Mouse (Mus musculus) B cell, adult (primary cell): ENCODE data around the gene B3galt6. TPM values are rescaled to one million over a fixed set of nuclear protein-coding genes. Genes with fewer than 3 reads are reported as not detected.

Source experiments
- total RNA-seq: library from RNA; stranded (reverse); gene quantifications from 4 replicates; pipeline ENCODE4 v1.2.4, GENCODE M21; 2023; ENCODE audit not compliant: inconsistent age

B3galt6 gene
- total RNA-seq = 2.3 to 3.4 TPM (median 2.8 TPM) in 4 replicates

DNA sequence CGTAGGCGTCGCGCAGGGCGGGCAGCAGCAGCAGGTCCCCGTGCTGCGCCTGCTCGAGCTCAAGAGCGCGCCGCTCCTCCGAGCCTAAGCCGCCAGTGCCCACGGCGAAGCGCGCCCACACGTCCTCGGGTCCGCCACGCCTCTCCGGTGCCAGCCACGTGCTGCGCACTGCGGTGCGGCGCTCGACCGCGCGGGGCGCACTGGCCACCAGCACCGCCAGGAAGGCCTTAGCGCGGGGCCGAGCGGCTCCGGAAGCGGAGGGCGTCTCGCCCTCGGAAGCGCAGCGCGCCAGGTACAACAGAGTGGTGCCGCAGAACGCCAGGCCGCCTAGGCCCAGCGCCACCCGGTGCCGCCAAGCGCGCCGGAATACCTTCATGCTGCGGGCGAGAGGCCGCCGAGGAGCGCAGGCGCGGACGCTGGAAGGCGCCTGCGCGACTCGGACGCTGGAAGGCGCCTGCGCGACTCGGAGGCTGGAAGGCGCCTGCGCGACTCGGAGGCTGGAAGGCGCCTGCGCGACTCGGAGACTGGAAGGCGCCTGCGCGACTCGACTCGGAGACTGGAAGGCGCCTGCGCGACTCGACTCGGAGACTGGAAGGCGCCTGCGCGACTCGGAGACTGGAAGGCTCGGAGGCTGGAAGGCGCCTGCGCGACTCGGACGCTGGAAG is at the start of gene B3galt6, which contains the start of gene Sdf4:
Gene B3galt6, minus strand, starts transcription at position 409 of the 665 bp plus-strand sequence.
Gene Sdf4, plus strand, starts transcription at position 632 of the 665 bp plus-strand sequence.

DNA sequence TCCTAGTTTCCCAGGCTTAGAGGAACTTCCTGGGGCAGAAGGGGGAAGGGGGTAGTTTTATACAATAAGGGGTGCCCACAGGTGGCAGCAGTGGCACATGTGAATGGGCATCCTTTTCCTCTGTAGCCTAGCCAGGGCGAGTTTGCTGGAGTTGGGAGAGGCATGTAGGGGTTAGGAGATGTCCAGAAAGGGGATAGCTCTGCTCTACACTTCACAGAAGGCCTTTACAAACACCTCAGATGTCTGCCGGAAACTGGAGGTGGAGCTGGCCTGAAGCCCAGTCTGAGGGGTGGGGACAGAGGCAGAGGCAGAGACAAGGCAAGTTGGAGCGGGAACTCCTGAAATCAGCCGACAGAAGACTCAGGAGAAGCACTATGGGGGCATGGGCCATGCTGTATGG is 33.6 kb upstream of the B3galt6 start, which contains the start of gene Tnfrsf18:
Gene Tnfrsf18, plus strand, starts transcription at position 152 of the 400 bp plus-strand sequence.

DNA sequence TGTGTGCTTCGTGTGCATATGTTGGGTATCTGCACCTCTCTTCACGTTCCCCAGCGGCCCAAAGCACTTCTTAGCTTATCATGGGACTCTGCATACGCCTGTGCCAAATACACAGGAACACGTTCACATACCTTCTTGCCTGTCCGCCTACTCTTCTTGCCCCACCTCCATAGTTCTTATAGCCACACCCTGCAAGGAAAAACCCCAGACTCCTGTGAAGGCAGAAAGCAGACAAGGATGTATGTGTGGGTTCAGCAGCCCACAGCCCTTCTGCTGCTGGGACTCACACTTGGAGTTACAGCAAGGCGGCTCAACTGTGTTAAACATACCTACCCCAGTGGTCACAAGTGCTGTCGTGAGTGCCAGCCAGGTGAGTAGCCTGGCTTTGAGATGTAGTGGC is 21.2 kb upstream of the B3galt6 start, which contains the start of gene Tnfrsf4:
Gene Tnfrsf4, plus strand, starts transcription at position 207 of the 400 bp plus-strand sequence.

GRCm38 (mm10) chr4:155962167-155962971 is 30.1 kb downstream of the B3galt6 start, which contains the start of gene C1qtnf12:
C1qtnf12 (plus strand) TSS chr4:155962318.

GRCm38 (mm10) chr4:155943534-155944249 is 48.8 kb downstream of the B3galt6 start, which contains the start of gene Ube2j2:
Ube2j2 (plus strand) TSS chr4:155943831.

Other genes with a start within 250 kb of the B3galt6 start
- 45.0 to 54.2 TPM (median 52.5 TPM) in 4 replicates for gene Atad3a, start 231.6 kb downstream of the B3galt6 start, total RNA-seq
- not detected in 4 replicates for gene Vwa1, start 218.0 kb downstream of the B3galt6 start, total RNA-seq
- gene Tmem88b, start 206.8 kb downstream of the B3galt6 start, total RNA-seq = not detected in 4 replicates
- not detected in 4 replicates for gene Ankrd65, start 202.2 kb downstream of the B3galt6 start, total RNA-seq
- gene Mrpl20, start 189.8 kb downstream of the B3galt6 start, total RNA-seq = 42.4 to 51.3 TPM (median 45.0 TPM) in 4 replicates
- 212 to 234 TPM (median 221 TPM) in 4 replicates for gene Ccnl2, start 180.2 kb downstream of the B3galt6 start, total RNA-seq
- 72.7 to 92.7 TPM (median 80.5 TPM) in 4 replicates for gene Aurkaip1, start 161.4 kb downstream of the B3galt6 start, total RNA-seq
- 10.4 to 12.7 TPM (median 11.4 TPM) in 4 replicates for gene Mxra8, start 153.0 kb downstream of the B3galt6 start, total RNA-seq
- 59.0 to 80.3 TPM (median 71.7 TPM) in 4 replicates for gene Dvl1, start 145.2 kb downstream of the B3galt6 start, total RNA-seq
- gene Tas1r3, start 129.3 kb downstream of the B3galt6 start, total RNA-seq = 0.55 to 1.4 TPM (median 1.0 TPM) in 4 replicates
- gene Cptp, start 123.2 kb downstream of the B3galt6 start, total RNA-seq = 5.7 to 9.4 TPM (median 8.1 TPM) in 4 replicates
- gene Ints11, start 123.1 kb downstream of the B3galt6 start, total RNA-seq = 44.3 to 52.8 TPM (median 52.3 TPM) in 4 replicates
- 21.1 to 25.0 TPM (median 23.6 TPM) in 4 replicates for gene Pusl1, start 100.9 kb downstream of the B3galt6 start, total RNA-seq
- gene Acap3, start 100.8 kb downstream of the B3galt6 start, total RNA-seq = 66.3 to 71.7 TPM (median 69.2 TPM) in 4 replicates
- 98.2 to 110 TPM (median 106 TPM) in 4 replicates for gene Ube2j2, start 48.8 kb downstream of the B3galt6 start, total RNA-seq
- gene C1qtnf12, start 30.3 kb downstream of the B3galt6 start, total RNA-seq = 1.6 to 3.1 TPM (median 2.1 TPM) in 4 replicates
- 120 to 134 TPM (median 127 TPM) in 4 replicates for gene Sdf4, start 223 bp upstream of the B3galt6 start, total RNA-seq
- gene Tnfrsf4, start 21.2 kb upstream of the B3galt6 start, total RNA-seq = 6.0 to 9.5 TPM (median 7.1 TPM) in 4 replicates
- 13.5 to 16.3 TPM (median 14.2 TPM) in 4 replicates for gene Tnfrsf18, start 33.5 kb upstream of the B3galt6 start, total RNA-seq
- not detected in 4 replicates for gene Ttll10, start 66.8 kb upstream of the B3galt6 start, total RNA-seq
- gene 9430015G10Rik, start 117.3 kb upstream of the B3galt6 start, total RNA-seq = 49.2 to 80.5 TPM (median 61.4 TPM) in 4 replicates
- 0.67 to 1.3 TPM (median 0.90 TPM) in 4 replicates for gene Rnf223, start 137.9 kb upstream of the B3galt6 start, total RNA-seq
- 2.6 to 4.3 TPM (median 3.5 TPM) in 4 replicates for gene Agrn, start 204.8 kb upstream of the B3galt6 start, total RNA-seq
- 5.4 to 10.8 TPM (median 7.2 TPM) in 4 replicates for gene Isg15, start 208.2 kb upstream of the B3galt6 start, total RNA-seq
- 8.0 to 11.2 TPM (median 9.5 TPM) in 4 replicates for gene AW011738, start 210.7 kb upstream of the B3galt6 start, total RNA-seq
- 0.32 to 0.58 TPM (median 0.39 TPM) in 3 of 4 replicates, not detected in the other for gene Perm1, start 223.2 kb upstream of the B3galt6 start, total RNA-seq
- gene Plekhn1, start 242.2 kb upstream of the B3galt6 start, total RNA-seq = 39.6 to 41.2 TPM (median 39.8 TPM) in 4 replicates
- gene Noc2l, start 243.4 kb upstream of the B3galt6 start, total RNA-seq = 91.6 to 108 TPM (median 97.3 TPM) in 4 replicates